Mouse (Mus musculus) liver, adult 2 months (tissue): ENCODE data around the gene Dglucy. TPM values are rescaled to one million over a fixed set of nuclear protein-coding genes. Genes with fewer than 3 reads are reported as not detected.

Experiments used
- DNase-seq: peaks from one replicate; pipeline ENCODE4 v3.0.0-alpha.2; 2011; ENCODE audit warnings: low read depth, low spot score; ENCODE audit errors: extremely low read depth
- H3K27ac ChIP-seq: fragments of 200-500 bp; replicated peaks from 2 replicates; pipeline ENCODE4 v1.5.1; 2012; ENCODE audit warnings: low read depth, mild to moderate bottlenecking, control low read depth, inconsistent platforms, low read length; ENCODE audit not compliant: insufficient read depth
- H3K27me3 ChIP-seq: fragments of 200-500 bp; 2 replicates; pipeline ENCODE4 v1.6.1; 2012; ENCODE audit warnings: mild to moderate bottlenecking, moderate library complexity, low read length, inconsistent platforms; ENCODE audit not compliant: control insufficient read depth, insufficient read depth
- H3K36me3 ChIP-seq: fragments of 200-500 bp; 2 replicates; pipeline ENCODE4 v1.6.1; 2012; ENCODE audit warnings: low read length, inconsistent platforms; ENCODE audit not compliant: control insufficient read depth, insufficient read depth
- H3K4me1 ChIP-seq: fragments of 200-500 bp; 2 replicates; pipeline ENCODE4 v1.6.1; 2011; ENCODE audit warnings: low read length; ENCODE audit not compliant: control insufficient read depth, insufficient read depth
- H3K4me3 ChIP-seq: fragments of 200-500 bp; 2 replicates; pipeline ENCODE4 v1.5.1; 2011; ENCODE audit warnings: low read depth, mild to moderate bottlenecking, control low read depth, low read length, moderate library complexity; ENCODE audit not compliant: insufficient read depth
- H3K79me2 ChIP-seq: fragments of 200-500 bp; 2 replicates; pipeline ENCODE4 v1.6.1; 2012; ENCODE audit warnings: inconsistent platforms, mild to moderate bottlenecking, low read length, moderate library complexity; ENCODE audit not compliant: control insufficient read depth, insufficient read depth
- H3K9ac ChIP-seq: fragments of 200-500 bp; 2 replicates; pipeline ENCODE4 v1.6.1; 2012; ENCODE audit warnings: low read depth, mild to moderate bottlenecking, control low read depth, inconsistent platforms, low read length
- CTCF ChIP-seq: fragments of 200-500 bp; IDR thresholded peaks from 2 replicates; pipeline ENCODE4 v1.5.1; 2011; ENCODE audit warnings: low read depth, low read length, control low read depth
- POLR2A ChIP-seq: fragments of 200-500 bp; IDR thresholded peaks from 2 replicates; pipeline ENCODE4 v1.6.1; 2011; ENCODE audit warnings: low read length, control low read depth; ENCODE audit not compliant: insufficient read depth; ENCODE audit errors: extremely low read depth
- WGBS: fragments of 180-500 bp; shearing (Covaris S2); methylation state at CpG from one replicate; pipeline ENCODE4 v1.1.7; 2018; 5-methylcytosine and 5-hydroxymethylcytosine counted together
- polyA plus RNA-seq: library from polyadenylated mRNA; depleted of rRNA; stranded (reverse); fragments of >200 nt; gene quantifications from 2 replicates; pipeline ENCODE4 v1.2.3, GENCODE M21; 2012
- total RNA-seq: library from RNA; depleted of rRNA; stranded (reverse); fragments of >200 nt; gene quantifications from 2 replicates; pipeline ENCODE4 v1.2.3, GENCODE M21; 2014

Gene Dglucy
- total and polyA plus RNA-seq, 2 experiments = 35.2 to 36.8 TPM

GRCm38 (mm10) chr12:100934796-100935195, 155.9 kb downstream of the Dglucy start:
- Histone ChIP-seq H3K27ac (peak overlapping the region; percentile 80), H3K4me3 (no peak overlapping the region), H3K36me3 (no peaks in the 10 kb centered on the region), H3K79me2 (no peaks in the 10 kb centered on the region), H3K9ac (no peak overlapping the region), H3K27me3 (no peaks in the 10 kb centered on the region), H3K4me1 (peaks cover 5% of the 10 kb centered on the region; the same call in 1 of the 2 replicates)
- WGBS = 19% methylated on average over 5 of the region's 5 CpGs
- peak; percentile 93 for DNase-seq
- TF ChIP-seq POLR2A (no peak), CTCF (no peak)

- 5% methylated on average over 2 of the region's 2 CpGs for WGBS
These were observed 157.3 kb downstream of the Dglucy start for GRCm38 (mm10) chr12:100936116-100936515.

DNA sequence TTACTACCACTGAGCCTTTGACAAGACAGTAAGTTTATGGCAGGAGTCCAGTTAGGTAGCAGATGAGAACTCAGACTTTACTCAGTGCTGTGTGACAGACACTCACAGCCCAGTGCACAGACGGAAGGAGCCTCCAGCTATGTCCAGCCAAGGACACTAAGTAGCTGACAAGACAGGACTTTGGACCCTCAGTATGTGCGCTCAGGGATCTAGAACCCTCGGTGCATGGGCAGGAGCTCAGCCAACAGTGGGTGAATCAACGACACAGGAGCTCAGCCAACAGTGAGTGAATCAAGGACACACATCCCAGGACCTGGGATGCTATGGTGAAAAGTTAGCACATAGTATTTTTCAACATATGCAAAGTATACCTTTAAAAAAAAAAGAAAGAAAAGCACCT, 157.9 kb downstream of the Dglucy start:
- DNase-seq = no peak
- no peak overlapping the region for H3K9ac ChIP-seq
- no peaks in the 10 kb centered on the region for H3K36me3 ChIP-seq
- H3K4me1 ChIP-seq = peaks cover 5% of the 10 kb centered on the region; the same call in 1 of the 2 replicates
- 51% methylated on average over 4 of the region's 4 CpGs for WGBS
- H3K27me3 ChIP-seq = no peaks in the 10 kb centered on the region
- no peaks in the 10 kb centered on the region for H3K79me2 ChIP-seq
- no peak overlapping the region for H3K4me3 ChIP-seq
- H3K27ac ChIP-seq = no peak overlapping the region
- TF ChIP-seq CTCF = no peak
- TF ChIP-seq POLR2A = no peak

More at GRCm38 (mm10) chr12:100936116-100936515, 157.3 kb downstream of the Dglucy start:
- Histone ChIP-seq H3K4me1 (peaks cover 5% of the 10 kb centered on the region; the same call in 1 of the 2 replicates), H3K27me3 (no peaks in the 10 kb centered on the region), H3K79me2 (no peaks in the 10 kb centered on the region), H3K36me3 (no peaks in the 10 kb centered on the region), H3K9ac (no peak overlapping the region), H3K27ac (no peak overlapping the region), H3K4me3 (no peak overlapping the region)
- peak; percentile 41 for DNase-seq
- peak; percentile 84 for TF ChIP-seq CTCF
- no peak for TF ChIP-seq POLR2A

GRCm38 (mm10) chr12:100937441-100938360, 158.8 kb downstream of the Dglucy start:
- no peak for DNase-seq
- 76% methylated on average over 21 of the region's 21 CpGs for WGBS
- Histone ChIP-seq H3K27me3 (no peaks in the 10 kb centered on the region), H3K9ac (no peak overlapping the region), H3K4me3 (peak overlapping the region; percentile 12; the same call in 1 of the 2 replicates), H3K36me3 (no peaks in the 10 kb centered on the region), H3K79me2 (no peaks in the 10 kb centered on the region), H3K27ac (peak overlapping the region; percentile 38; the same call in 1 of the 2 replicates), H3K4me1 (peaks cover 5% of the 10 kb centered on the region; the same call in 1 of the 2 replicates)
- no peak for TF ChIP-seq CTCF
- no peak for TF ChIP-seq POLR2A

DNA sequence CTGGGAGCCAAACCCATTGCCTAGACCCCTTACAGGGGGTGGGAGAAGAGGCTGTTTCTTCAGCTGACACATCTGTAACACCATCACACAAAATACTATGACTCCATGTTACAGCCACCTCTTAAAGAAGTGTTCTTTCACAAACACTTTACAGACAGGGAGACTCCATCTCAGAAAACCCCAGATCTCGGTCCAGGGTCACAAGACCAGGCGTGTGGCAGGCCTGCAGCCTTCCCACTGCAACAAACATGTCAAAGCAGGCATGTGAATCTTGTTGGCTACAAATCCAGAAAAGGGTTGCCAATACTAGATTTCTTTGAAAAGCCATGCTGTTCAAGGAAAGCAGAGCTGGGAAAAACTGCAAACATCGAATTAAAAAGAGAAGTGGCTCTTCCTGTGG, 162.5 kb downstream of the Dglucy start:
- no peak overlapping the region for H3K27ac ChIP-seq
- TF ChIP-seq POLR2A (no peak), CTCF (no peak)
- WGBS = 74% methylated on average over 3 of the region's 3 CpGs
- H3K36me3 ChIP-seq = no peaks in the 10 kb centered on the region
- H3K9ac ChIP-seq = no peak overlapping the region
- H3K4me3 ChIP-seq = no peak overlapping the region
- DNase-seq = no peak
- no peaks in the 10 kb centered on the region for H3K27me3 ChIP-seq
- H3K79me2 ChIP-seq = no peaks in the 10 kb centered on the region
- H3K4me1 ChIP-seq = no peaks in the 10 kb centered on the region

DNA sequence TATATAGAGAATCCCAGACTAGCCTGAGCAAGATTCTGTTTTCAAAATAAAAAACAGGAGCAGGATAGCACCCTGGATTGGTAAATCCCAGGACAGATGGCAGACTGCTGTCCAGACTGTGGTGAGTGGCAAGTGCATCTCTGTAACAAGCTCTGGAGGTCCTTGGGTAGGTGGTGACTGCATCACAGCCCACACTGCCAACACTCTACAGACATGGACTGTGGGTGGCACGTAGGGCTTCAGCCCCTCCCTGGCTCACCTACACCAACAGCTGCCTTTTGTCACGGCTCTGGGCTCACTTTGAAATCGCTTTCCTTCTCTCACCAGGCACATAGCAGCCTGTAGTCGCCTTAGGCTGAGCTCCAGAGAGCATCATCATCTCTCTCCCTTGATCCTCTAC, 164.3 kb downstream of the Dglucy start:
- Histone ChIP-seq H3K79me2 (no peaks in the 10 kb centered on the region), H3K4me3 (no peak overlapping the region), H3K9ac (no peak overlapping the region), H3K27ac (no peak overlapping the region), H3K36me3 (no peaks in the 10 kb centered on the region), H3K4me1 (no peaks in the 10 kb centered on the region), H3K27me3 (no peaks in the 10 kb centered on the region)
- TF ChIP-seq POLR2A (no peak), CTCF (no peak)
- 85% methylated on average over 4 of the region's 4 CpGs for WGBS
- no peak for DNase-seq
